Mouse (Mus musculus) cerebellum, adult 2 months (tissue): ENCODE measurements around the gene Kctd19.

Experiments used
- CTCF ChIP-seq: fragments of 200-500 bp; IDR thresholded peaks from 2 replicates; pipeline ENCODE4 v1.5.1; 2011; ENCODE audit warnings: low read depth, mild to moderate bottlenecking, control low read depth, low read length, moderate library complexity, borderline replicate concordance; ENCODE audit not compliant: insufficient read depth
- POLR2A ChIP-seq: fragments of 200-500 bp; IDR thresholded peaks from 2 replicates; pipeline ENCODE4 v1.6.1; 2011; ENCODE audit warnings: low read length, control low read depth, borderline replicate concordance; ENCODE audit not compliant: insufficient read depth

DNA sequence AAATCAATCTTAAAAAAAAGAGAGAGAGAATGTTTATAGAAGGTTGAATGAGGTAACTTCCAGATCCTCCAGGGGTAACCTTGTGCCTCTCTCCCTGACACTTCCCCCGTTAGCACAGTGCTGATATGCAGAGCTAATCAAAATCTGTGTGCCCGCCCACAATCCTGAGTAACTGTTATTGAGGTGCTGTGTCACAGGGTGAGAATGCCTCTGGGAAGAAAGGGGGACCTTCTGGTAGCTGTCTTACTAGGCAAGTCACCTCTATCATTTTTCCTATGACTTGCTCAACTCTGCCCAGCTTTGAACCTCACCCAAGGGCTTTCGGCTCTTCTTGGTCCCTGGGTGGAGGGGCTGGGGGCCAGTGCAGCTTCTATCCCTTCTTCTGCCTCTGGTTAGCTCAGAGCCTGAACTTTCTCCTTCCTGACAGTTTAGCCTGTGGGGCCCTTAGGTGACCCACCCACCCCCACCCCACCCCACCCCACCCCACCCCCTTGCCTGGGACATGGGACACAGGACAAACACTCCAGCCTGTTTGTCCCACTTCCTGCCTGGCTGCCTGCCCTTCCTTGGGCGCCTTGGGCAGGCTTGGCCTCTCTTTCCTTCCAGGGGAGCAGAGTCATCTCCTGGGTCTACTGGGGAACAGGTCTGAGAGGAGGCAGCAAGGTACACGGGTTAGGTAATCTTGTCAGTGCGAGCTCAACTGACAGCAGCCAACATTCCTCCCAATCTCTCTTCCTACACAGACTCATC, 73.2 kb downstream of the Kctd19 start:
- no peak for TF ChIP-seq CTCF
- TF ChIP-seq POLR2A, result no peak
